Mouse (Mus musculus) heart, postnatal 4 days (tissue): Measurements from ENCODE around the gene Rpusd2. TPM values are rescaled to one million over a fixed set of nuclear protein-coding genes. Genes with fewer than 3 reads are reported as not detected.
"Not testable (repeated sequence)": the region's sequence is repeated elsewhere in the genome, so short reads cannot be mapped to it uniquely, and the experiment has no call there.

Experiments used
- DNase-seq: peaks from one replicate; pipeline ENCODE4 v3.0.0; 2021
- total RNA-seq, 2 experiments: library from RNA; stranded (reverse); gene quantifications; 2 replicates each; pipeline ENCODE4 v1.2.3; 2021

Rpusd2 gene
- total RNA-seq, result 1 to 10 TPM; 6.0 to 7.0 TPM

DNA sequence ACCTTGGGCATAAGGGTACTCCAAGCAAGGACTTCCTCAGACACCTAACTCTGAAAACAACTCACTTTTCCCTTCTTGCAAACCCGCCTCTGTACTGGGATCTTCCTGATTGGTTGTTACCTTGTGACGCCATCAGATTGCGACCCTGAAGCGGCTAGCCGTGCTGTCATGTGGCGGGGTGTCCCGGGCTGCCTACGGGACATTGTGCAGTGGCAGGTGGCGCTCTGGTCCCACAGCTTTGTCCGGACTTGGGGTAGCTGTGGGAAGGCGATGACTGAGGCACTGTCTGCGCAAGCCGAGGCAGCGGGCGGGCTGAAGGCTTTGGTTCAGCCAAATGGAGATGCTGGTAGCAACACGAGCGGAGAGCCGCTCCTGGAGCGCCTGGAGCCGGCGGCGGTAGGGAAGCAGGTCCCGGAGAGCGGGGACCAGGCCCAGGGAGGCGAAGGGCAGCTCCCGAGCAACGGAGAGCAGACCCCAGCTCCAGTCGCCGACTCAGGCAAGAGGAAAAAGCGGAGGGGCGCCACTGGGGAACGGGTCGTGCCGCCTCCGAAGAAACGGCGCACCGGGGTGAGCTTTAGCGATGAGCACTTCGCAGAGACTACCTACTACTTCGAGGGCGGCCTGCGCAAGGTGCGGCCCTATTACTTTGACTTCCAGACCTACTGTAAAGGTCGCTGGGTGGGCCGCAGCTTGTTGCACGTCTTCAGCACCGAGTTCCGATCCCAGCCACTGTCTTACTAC is at the start of gene Rpusd2:
TSS of gene Rpusd2 (plus strand) at position 135 of the 741 bp plus-strand sequence.
- peak; percentile 95 for DNase-seq

GRCm38 (mm10) chr2:118995490-118995889 is 39.1 kb upstream of the Rpusd2 start:
- no peak for DNase-seq

DNA sequence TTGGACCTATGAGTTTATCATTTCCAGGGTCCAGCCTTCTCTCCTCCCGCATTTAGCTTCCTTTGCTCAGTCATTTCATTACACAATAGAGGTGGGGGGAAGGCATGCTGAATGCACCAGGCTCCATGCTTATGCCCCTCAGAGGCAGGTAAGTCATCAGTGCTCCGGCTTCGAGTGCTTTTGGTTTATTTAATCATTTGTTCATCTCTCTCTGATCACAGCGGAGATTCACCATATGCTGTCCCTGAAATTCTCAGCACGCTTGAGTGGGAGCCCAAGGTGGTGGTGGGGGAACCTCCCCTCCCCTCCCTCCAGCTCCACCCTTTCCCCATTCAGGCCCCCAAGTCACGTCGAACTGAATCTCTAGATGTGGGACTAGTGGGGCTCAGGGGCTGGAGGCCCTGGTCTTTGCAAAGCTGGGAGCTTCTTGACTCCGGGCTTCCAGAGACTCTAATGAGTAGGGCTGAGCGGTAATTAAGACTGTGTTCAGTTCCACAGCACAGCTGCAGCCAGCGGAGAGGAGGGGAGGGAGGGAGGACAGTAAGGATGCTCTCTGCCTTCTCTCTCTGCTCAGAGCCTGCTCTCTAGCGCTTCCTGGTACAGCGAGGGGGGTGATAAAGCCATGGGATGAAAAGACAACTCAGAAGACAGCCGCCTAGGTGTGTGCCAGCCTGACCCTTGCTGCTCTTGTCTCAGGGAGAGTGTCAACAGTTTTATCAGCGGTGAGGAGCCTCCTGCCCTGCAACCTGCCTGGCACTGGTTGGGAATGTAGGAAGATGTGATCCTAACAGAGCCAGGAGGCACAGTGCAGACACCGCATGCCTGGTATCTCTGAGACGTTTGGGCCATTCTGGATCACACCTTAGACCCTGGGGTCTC is 38.4 kb upstream of the Rpusd2 start:
- DNase-seq, result no peak

DNA sequence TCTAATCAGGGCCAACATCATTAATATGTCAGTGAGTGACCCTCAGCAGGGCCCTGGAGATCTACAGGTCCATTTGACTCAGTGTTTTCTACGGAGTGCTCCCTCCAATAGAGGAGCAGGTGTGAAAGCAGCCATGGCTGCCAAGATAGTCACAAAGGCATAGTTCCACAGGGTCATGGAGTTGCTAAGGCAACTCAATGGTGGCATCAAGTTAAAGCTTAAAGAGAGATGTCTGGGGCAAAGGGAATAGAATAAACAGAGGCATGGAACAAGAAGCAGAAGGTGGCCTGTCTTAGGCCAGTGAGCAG is 37.8 kb upstream of the Rpusd2 start:
- DNase-seq, result no peak

DNA sequence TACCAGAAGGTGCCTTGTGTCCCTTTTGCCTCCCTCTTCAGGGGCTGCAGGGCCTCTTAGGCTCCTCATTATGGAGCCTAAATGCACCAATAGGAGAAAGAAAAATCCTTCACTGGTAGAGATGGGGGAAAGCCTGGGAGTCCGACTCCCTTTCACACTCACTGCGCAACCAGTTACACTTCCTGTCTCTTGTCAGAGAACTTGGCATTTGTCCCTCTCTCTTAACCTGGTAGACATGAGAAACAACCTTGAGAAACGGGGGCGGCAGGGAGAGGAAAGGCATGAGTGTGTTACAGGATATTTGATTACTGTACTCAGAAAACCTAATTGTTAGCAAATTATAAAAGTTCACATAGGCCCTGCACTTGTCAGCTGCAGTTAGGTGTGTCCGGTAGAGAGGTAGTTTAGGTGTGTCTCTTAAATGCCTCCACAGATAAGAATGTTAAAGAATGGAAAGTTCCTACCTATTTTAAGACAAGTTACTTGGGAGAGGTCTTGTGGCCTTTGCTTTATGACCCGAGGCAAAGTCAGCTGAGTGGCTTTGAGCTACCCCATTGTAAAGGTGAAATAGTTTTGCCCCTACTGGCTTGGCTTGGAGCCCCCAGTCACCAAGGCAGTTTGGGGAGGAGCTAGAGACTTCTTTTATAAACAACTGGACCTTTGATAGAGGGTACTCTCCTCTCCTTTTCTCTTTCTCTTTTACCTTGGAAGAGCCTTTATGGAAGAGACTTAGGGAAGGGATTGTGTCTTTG is 36.3 kb upstream of the Rpusd2 start:
- no peak for DNase-seq

GRCm38 (mm10) chr2:118999025-118999639 is 35.5 kb upstream of the Rpusd2 start:
- DNase-seq, result no peak

- no peak for DNase-seq
Measured at GRCm38 (mm10) chr2:119006886-119007285, 27.7 kb upstream of the Rpusd2 start.

GRCm38 (mm10) chr2:119009376-119009775 is 25.2 kb upstream of the Rpusd2 start:
- no peak for DNase-seq

- no peak for DNase-seq
Measured at GRCm38 (mm10) chr2:119014989-119015388, 19.6 kb upstream of the Rpusd2 start.

DNA sequence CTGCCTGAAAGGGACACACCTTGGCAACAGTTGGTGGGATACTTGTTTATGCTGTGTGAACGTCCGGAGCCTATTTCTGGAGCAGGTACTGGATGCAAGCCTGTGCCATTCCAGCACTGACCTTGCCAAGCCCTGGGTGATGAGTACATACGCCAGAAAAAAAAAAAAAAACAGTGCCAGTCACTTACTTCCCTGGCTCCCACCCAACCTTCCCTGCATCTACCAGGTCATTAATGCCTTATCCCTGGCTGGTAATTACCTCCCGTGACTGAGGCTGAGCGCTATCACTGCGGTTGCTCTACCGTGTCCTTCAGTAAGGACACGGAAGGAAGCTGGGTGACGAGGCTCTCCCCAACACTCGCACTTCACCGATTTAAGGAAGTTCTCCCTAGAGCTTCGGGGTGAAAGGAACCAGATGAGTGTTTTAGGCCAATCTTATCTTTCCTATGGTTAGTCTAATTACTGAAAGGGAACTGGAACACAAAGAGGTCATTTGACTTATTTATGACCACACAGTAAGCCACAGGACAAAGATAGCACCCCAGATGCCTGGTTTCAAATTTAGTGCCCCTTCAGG is 18.9 kb upstream of the Rpusd2 start:
- peak; percentile 79 for DNase-seq

DNA sequence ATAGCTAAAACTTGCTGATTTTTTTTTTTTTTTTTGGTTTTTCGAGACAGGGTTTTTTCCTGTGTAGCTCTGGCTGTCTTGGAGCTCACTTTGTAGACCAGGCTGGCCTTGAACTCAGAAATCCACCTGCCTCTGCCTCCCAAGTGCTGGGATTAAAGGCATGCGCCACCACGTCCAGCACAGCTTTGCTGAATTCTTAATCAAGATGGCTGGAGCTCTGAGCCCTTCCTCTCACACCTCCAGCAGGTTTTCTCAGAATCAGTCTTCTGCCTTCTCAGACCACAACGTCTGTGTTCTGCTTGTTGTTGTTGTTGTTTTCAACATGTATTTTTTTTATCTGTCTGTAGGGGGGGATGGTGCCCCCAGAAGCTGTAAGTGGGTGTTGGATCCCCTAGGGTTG is 18.3 kb upstream of the Rpusd2 start:
- DNase-seq, result not testable (repeated sequence)

DNA sequence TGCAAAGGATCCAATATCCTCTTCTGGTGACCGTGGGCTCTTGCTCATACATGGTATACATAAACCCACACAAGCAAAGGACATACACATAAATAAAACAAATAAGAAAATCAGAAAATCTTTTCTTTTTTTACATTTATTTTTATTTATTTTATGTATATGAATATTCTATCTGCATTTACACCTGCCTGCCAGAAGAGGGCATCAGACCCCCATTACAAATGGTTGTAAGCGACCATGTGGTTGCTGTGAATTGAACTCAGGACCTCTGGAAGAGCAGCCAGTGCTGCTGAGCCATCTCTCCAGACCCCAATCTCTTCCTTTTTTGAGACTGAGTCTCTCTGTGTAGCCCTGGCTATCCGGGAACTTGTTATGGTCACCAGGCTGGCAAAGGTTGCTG is 16.9 kb upstream of the Rpusd2 start:
- no peak for DNase-seq

DNA sequence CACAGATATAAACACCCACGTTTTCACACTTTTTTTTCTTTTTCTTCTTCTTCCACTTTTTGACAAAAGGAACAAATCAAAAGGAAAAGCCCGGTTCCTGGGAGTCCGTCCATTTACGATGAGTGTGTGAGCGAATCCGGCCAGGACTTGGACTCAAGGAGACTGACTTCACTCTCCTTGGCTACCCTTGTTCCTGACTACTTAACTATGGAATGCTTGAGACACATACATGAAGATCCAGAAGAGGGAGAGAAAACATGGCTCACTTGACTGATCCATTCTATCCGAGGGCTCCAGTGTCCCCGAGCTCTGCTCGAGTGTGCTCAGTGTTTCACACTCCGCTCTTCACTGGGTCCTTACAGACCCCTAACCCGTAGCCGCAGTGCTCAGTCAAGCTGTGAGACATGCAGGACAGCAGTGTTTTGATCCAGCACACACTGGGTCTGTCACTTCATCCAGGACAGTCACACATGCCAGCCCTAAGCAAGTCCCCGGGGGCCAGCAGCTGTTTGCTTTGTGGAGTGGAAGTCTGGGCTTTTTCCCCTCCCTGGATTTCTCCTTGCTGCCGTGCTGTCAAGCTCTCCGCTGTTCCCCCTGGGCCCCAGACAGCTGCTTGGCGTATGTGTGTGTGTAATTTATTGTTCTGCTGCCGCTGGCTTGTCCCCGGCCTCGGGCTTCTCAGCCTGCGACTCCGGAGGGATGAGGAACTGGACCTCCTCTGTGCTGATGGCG is 16.0 kb upstream of the Rpusd2 start:
- DNase-seq, result peak; percentile 77

- peak; percentile 37 for DNase-seq
Measured at GRCm38 (mm10) chr2:119019131-119019530, 15.5 kb upstream of the Rpusd2 start.

- peak; percentile 19 for DNase-seq
Measured at GRCm38 (mm10) chr2:119019538-119019937, 15.1 kb upstream of the Rpusd2 start.

DNA sequence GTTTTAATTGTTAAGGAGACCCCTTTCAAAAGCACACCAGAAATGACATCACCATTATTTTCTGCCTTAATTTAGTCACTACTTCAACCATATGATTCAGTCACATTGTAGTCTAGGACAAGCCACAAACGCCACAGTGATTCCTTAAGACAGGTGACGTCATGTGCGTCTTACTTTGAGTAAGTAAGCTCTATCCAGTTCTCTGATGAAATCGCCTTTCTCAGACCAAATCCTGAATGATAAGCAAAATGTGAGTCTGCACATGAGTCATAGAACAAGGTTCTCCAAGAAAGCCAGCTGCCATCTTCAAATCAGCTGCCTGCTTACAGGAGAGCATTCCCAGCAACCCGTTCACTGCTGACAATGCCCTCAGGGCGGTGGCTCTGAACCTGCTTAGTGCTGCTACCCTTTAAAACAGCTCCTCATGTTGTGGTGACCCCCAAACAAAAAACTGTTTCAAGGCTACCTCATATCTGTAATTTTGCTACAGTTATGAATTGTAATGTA is 11.4 kb upstream of the Rpusd2 start:
- DNase-seq, result no peak

GRCm38 (mm10) chr2:119024536-119025238 is 9.9 kb upstream of the Rpusd2 start:
- no peak for DNase-seq

DNA sequence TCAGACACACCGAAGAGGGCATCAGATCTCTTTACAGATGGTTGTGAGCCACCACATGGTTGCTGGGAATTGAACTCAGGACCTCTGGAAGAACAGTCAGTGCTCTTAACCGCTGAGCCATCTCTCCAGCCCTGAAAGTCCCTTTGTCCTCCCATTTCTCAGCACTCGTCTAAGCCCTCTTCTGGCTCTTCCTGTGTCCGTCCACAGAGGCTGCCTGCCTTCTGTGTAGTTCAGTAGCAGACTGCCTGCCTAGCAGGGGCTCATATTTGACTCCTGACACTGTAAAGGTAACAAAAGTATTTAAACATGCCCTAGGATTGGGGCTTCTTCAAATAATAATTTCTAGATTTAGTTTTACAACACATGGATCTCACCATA is 9.4 kb upstream of the Rpusd2 start:
- DNase-seq, result no peak

DNA sequence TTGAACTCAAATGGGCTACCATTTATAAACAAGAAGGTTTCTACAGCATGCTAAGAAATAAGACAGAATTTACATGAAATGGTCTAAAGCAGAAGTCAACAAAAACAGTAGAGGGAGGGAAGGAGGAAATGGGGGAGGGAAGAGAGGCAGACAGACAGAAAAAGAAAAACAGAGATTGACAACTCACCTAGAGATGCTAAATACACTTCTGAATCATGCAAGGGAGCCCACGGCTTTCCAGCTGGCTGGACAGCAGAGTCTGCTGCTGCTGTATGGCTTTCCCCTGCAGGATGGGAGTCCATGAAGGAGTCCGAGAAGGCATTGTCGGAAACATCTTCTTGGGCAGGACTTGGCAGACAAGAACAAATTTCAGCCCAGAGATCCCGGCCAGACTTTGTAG is 7.6 kb upstream of the Rpusd2 start:
- no peak for DNase-seq

DNA sequence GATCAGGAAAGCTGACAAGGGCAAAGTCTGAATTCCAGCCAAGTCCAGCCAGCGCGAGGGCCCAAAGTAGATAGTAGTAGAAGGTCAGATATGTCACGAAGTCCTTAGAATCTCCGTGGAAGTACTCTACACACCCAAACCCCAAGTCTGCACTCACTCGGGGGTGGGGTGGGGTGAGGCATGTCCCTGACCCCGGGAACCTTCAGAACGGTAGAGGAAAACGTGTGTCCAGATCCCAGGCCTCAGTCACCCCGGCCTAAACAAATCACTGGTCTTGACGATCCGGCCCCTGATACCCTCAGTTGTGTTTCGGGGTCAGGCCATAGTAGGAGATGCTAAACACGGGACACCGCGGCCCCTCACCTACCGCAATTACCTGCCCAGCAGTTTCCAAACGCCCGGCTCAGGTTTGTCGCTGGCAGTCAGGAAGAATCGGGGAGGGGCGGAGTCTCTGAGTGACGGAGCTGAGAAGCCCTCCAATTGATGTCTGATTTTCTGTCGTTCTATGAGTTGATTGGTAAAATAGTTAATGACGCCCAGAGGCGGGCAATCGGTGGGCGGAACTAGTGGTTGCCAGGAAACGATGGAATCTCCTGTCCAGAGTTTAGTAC is 5.5 kb upstream of the Rpusd2 start, which contains the start of gene Ccdc32:
TSS of gene Ccdc32 (minus strand) at position 453 of the 611 bp plus-strand sequence.
- DNase-seq, result peak; percentile 94
